Mouse (Mus musculus) layer of hippocampus, postnatal 36 days (tissue): ENCODE data around the gene Prss8. TPM values are rescaled to one million over a fixed set of nuclear protein-coding genes. Genes with fewer than 3 reads are reported as not detected.
"Not testable (repeated sequence)": the region's sequence is repeated elsewhere in the genome, so short reads cannot be mapped to it uniquely, and the experiment has no call there.

ENCODE experiments used
- DNase-seq, 2 experiments: peaks; one replicate each; pipeline ENCODE4 v3.0.0; 2022
- total RNA-seq, 2 experiments: library from RNA; stranded (reverse); gene quantifications; 2 replicates each; pipeline ENCODE4 v1.2.3; 2021

Gene Prss8
- under 1 TPM; 0.68 to 0.80 TPM for total RNA-seq

DNA sequence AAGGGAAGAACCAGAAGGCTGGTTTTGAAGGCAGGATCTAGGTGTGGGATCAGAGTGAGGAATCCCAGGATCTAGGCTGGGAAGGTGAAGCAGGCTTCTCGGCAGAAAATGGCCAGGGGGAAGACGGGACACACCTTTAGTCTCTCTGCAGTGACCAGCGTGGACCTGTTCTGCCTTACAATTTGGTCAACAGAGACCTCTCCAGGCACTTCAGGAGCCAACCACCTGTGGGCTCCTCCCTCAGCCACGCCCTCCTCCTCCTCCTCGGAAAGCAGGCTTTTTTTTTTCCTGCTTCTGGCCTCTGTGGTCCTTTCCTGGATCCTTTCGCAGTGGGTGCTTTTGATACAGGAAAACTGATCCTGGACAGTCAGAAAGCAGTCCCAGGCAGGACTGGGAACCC, at the start of gene Prss8:
Gene Prss8 (minus strand): TSS at position 182 of the 400 bp plus-strand sequence.
- DNase-seq = no peak

DNA sequence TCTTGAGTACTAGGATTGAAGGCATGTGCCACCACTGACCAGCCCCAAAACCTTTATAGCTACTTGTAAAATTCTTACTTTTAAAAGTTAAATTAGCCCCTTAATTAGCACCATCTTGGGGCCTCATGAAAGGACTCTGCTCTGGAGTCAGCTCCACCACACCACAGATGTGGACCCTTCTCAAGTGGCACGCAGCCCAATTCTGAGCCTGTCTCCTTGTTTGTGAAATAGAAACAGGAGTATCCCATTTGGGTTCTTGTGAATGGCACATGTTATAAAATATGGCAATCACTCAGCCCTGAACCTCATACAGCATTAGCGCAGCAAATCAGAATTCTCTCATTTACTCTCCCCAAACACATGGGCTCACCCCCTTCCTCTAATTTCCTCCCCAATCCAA, 49.0 kb upstream of the Prss8 start:
- no peak for DNase-seq

DNA sequence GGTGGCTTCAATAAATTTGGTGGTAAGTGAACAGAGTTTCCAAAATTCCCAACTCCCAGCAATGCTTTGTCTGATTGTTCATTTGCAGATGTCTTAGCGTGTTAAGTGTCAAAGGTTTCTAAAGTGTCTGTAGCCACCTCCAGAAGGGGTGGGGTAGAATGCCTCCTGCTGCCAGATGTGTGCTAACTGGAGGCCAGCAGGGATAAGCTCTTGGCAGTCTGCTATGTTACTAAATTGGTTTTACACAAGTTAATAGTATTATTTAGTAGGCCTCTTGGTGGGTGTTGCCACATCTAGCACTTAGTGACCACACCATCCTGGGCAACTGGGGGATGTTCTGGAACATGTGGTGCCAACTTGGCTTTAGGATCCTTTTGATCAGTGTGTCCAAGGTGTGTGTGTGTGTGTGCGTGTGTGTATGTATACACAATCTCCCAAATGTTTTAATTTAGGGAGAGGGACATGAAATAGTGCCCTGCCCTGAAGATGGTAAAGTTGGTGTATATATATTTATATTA, 44.6 kb upstream of the Prss8 start:
- DNase-seq = no peak

DNA sequence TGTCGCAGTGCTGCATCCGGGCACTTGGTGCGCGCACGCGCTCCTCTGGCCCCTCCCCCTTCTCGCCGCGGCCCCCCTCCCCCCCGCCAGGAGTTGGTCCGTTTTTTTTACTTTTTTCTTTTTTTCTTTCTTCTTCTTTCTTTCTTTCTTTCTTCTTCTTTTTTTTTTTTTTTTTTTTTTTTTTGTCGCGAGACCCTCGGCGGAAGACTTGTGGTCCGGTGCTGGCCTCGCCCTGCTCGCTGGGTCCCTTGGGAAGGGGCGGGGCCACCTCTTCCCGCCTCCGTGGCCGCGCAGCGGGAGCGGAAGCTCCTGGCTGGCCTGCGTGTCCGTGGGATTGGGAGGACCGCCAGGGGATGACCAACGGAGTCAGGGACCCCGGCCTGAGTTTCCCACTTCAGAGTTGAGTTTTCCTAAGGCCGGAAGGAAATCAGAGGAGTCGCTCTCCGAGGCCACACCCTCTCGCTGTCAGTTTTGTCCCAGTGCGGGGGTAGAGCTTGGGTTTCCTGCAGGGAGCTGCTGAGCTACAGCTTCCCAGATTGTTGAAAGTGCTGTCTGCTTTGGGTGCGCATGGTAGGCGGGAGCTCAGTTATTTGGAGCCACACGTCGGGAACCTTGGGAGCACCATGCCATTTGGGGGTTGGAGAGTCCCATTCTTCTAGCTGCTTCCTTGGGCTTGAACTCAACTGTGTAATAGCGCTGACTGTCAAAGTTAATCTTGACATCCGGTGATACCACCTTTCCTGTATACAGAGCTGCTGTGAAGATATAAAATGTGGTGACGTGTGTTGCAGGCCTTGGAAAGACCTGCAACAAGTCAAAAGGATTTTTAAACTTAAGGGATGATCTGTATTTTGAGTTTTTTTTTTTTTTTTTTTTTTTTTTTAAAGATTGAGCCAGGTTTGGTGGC, 38.3 kb upstream of the Prss8 start:
- DNase-seq = peak; percentile 66 to 71

DNA sequence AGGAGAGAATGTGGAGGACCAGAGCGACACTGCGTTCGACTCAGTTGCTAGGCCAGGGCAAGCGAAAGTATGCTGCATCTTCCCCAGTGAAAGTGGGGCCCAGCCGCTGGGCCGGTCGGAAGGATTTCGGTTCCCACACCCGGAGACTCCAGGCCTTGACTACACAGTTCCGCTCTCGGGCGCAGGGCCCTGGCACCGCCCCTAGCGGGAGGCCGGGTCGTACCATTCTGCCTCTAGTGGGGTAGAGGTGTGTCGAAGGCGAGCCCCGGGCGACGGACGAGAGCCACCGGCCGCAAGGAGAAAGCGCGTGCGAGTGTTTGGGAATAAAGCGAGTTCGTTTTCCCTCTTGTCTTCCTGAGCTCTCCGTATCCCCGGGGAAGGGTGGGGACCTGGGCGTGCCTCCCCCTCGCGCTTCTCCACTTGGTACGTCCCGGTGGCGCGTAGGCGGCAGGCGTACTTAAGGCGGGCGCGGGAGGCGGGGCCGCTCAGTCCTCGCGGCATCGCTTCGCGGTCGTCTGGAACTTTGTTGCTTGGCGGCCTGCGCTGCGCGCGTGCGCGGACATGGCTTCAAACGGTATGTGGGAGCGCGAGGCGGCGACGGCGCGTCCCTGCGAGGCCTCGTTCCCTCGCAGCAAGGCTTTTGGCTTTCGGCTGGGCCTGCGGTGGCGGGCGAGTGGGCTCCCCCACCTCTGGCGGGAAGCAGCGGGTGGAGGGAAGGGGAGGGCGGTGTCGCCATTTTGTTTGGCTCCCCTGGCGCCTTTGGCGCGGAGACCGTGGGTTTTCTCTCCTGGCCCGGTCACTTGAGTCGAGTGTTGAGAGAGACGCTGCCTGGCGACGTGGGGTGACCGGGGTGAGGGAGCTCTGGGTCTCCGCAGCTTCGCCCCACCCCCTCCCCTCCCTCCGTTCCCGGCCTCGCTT, 37.4 kb upstream of the Prss8 start, which contains the start of gene Fus:
Gene Fus (plus strand): TSS at position 454 of the 918 bp plus-strand sequence.
- DNase-seq = peak; percentile 95

DNA sequence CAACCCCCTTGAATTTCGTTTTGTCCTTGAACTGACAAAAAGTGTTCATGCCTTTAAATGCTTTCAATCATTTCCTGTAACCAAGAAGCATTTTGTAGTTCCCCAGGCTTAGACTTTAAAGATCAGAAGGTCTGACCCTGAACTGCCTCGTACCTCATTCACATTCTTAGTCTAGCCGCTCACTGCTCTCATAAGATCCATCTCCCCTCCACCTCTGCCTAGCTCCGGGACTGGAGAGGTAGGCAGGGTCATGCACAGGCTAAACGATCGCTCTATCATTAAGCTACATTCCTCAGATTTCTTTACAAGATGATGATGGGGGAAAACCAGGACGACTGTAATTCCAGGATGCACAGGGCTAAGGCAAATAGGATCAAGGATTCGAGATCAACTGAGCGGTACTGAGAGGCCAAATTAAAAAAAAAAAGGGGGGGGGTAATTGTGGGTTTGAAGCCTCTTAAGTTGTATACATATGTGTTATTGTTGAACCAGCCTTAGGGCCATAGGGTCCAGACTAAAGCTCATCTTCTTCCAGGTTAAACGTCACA, 36.5 kb upstream of the Prss8 start:
- DNase-seq = no peak

DNA sequence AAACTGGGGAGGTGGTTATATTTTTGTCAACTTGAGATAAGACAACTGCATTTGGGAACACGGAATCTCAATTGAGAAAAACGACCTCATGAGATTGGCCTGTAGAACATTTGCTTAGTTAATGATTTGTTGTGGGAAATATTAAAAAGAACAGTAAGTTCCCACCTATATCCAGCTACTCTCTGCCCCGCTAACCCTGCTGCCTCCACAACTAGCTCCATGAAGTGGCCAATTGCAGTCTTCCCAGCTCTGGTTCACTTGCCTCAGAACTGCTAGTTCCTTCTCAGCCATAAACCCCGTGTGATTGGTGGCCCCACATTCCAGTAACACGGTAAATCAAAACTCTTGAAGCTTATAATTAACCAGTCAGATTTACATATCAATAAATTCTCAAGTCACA, 29.5 kb upstream of the Prss8 start:
- no peak for DNase-seq

DNA sequence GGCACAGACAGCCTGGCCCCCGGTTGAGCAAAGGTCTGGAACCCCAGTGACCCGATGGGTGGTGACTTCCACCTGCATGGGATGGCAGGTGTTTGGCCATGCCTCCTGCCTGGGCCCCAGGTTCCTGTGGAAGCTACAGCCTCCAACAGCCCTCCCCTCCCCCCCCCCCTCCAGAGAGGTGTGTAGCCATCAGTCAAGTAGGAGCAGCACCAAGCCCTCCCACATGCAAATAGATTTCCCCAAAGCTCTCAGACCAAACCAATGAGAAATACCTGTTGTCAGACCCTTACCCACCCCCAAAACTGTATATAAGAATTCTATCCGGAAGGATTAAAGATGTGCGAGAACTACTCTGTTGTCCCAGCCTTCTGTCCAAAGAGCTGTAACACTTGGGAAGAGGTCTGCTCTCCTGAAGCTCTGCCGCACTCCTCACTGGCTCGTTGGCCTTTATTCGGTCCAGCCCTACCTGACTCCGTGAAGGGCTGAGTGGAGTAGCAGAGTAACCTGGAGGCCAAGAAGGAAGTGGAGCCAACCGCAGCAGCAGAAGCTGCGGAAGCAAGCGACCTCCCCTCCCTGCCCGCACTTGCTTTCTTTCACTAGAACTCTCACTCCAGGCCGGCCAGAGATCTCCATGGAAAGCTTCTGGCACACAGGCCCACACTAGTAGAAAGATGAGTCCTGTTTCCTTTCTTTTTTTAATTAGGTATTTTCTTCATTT, 23.1 kb upstream of the Prss8 start:
- no peak for DNase-seq

DNA sequence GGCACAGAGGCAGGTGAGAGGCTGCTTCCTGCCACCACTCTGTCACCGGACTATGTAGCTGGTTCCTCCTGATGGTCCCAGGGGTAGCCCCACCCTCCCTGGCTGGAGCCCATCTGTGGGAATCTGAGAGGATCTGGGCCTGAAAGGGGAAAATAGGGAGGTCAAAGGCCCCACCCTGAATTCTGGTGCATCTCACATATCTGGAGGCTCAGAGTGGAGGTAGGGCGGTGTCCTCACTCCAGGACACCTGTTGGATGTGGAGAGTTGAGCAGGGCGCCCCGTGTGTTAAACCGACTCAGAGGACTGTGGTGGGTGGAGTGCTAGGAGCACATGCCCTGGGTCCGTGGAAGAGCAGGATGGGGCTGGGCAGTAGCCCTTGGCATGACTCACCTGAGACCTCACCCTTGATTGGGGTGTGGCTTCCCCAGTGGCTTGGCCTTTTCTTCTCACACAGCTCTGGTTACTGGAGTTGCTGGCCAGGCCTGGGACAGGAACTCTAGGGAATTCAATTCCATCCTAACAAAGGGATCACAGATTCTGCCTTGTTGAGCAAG, 16.6 kb upstream of the Prss8 start, which contains the start of gene Prss36:
Gene Prss36 (minus strand): TSS at position 256 of the 554 bp plus-strand sequence.
- no peak for DNase-seq

DNA sequence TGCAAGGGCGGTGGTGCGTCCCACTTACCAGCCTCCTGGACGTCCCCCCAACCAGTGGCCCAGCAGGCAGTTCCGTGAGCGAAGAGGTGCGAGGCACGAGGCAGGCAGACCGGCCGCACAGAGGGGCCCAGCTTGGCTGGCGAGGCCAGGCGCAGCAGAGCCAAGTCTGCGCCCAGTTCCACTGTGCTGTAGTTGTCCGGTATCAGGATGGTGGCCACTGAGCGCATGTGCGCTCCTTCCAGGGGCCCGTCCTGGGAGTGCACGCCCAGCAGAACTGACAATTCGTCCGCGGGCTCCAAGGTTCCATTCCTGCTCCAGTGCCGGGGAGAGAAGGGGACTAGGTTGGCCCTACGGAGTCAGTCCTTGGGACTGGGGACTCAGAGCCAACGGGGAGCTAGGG, 14.7 kb upstream of the Prss8 start:
- DNase-seq = no peak

DNA sequence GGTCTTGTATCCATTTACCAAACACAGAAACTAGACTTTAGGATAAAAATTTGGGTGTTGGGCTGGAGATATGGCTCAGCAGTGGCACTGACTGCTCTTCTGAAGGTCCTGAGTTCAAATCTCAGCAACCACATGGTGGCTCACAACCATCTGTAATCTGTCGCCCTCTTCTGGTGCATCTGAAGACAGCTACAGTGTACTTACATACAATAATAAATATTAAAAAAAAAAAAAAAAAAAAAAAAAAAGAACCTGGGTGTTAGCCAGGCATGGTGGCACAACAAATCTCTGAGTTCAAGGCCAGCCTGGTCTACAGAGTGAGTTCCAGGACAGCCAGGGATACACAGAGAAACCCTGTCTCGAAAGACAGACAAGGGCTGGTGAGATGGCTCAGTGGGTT, 12.2 kb upstream of the Prss8 start:
- DNase-seq = not testable (repeated sequence)

DNA sequence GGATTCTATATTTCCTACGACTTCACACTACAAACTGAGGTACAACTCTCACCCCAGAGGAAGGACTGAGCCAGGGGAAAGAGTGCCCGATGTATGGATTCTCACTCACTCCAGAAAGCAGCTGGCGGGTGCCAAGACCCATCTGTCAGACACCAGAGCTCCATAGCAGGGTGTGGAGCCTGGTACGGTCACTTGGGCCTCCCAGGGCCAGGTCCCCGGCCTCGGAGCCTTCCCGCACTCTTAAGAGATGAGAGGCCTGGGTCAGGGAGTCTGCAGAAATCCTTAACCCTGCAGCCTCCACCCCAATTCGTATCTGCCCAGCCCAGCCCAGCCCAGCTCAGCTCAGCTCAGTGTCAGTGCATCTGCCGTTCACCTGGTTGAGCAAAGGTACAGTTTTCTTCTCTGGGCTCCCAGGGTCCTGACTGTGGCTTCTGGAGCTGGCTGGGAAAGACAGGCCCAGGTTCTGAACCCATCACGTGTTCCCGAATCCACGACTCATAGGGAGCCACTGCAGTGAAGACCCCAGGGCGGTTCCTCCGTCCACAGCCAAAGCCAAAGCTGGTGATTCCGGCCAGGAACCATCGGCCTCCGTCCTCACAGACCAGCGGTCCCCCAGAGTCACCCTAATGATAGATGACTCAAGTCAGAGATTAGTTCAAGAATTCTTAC, 6.4 kb upstream of the Prss8 start:
- no peak for DNase-seq

DNA sequence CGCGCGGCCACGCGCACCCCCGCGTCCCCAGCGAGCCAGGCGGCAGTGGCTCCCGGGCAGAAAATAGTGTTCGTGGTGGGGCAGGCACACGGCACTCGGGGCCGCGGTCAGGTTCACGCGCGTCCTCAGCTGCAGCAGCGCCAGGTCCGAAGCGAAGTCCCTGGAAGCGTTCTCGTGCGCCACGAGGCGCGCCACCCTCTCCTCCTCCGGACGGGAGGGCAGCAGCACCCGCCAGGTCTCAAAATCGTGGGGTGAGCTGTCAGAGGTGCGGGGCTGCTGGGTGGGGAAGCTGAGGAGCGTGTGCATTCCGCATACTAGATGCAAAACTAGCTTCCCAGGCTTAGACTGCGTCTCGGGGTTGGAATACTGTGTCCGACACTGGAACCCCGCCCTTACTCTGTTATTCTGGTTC, 5.8 kb upstream of the Prss8 start:
- DNase-seq = no peak

DNA sequence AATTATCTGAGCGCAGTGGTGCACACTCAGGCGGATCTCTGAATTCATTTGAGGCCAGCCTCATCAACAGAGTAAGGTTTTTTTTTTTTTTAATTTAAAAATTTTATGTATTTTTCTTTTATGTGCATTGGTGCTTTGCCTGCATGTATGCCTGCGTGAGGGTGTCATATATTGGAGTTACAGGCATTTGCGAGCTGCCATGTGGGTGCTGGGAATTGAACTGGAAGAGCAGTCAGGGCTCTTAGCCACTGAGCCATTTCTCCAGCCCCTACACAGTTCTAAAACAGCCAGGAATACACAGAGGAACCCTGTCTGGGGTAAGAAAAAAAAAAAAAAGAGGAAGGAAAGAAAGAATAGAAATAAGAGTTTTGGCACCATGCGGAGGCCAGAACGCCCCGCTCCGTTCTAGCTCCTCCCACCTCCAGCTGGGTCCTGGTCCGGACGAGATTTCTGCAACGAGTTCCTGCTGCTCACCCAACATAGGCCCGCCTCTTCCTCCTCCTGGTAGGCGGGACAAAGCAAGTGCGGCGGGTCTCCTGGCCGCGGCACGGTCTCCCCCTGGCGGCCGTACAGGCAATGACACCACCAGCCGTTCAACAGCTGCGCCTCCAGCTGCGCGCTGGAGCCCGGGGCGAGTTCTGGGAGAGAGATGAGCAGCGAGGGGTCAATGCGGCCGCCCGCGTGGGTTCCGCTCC, 5.3 kb upstream of the Prss8 start:
- DNase-seq = peak; percentile 92 to 95

DNA sequence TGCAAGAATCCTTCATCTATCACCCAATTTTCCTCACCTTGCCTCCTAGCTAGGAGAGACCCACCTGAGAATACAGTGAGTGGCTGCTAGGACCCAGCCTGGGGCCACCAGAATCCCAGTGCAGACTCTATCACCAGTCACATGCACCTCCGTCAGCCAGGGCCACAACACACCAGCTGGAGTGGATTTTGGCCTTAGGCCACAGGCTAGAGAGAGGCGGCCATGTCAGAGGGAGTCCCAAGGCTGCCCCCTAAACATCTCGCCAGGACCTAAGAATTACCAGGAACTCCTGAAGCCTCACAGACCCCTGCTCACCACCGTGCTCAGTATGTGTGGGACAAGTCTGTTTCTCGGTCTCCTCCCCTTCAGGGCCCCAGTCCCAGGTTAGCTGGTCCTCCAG, 4.2 kb upstream of the Prss8 start:
- DNase-seq = no peak

DNA sequence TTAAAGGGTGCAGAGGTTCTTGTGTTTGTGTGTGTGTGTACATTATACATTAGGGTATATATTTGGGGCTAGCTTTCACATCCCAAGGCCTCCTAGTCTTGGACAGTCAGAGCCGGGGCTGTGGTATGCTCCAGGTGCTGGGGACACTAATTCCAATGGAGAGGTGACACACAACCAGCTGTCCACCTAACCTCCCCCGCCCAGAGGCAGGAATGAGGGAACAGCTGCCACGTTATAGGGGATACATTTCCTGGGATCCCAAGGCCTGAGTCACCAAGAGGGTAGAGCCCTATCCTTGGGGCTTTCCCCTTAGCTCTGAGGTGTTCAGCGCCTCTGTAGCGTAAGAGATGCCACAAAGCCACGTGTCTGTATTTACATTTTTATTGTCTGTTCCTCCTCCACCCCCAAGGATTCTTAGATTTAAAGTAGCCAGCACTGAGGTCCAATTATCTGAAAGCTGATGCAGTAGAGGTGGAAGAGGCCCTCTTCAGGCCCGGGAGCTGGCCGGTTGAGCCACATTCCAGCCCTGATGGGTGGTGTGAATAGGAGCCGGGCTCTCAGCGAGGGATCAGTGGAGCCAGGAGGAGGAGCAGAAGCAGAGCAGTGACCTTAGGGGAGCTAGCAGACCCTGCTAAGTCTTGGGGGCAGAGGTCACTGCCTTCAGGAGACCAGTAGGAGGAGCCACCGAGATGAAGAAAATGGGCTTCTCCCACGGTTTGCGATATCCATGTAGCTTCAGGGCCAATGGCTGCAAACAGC, 2.5 kb upstream of the Prss8 start:
- no peak for DNase-seq

DNA sequence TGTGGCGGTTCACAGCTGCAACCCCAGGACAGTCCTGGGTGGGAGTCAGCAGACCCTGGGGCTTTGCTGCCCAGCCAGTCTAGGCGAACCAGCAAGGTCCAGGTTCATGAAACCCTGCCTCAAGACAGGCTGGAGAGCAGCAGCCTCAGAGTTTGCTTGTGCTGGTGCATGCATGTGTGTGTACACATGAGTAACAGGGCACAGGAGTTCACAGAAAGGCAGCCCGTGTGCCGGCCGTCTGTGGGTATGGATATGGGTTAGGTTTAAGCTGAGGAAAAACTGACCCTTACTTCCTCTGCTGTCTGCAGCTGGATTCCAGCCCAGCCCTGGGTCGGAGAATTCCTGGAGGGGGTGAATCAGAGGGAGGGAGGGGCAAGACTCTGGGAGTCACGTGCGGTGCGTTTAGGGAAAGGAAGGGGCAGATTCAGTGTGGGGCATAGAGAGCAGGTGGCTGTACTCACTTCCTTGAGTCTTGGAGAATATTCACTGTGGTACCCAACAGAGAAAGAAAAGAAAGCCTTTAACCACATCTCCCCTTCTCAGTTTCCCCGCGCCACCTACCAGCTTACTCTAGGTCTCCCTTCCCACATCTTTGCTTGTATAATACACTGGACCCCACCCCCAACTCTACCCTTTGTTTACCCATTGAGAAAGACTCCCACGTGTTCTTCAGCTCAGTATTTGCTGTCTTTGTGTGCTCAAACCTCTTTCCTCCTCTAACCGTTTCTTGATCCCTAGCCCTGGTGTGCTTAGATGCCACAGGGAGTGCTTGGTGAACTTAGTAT, 1.6 kb upstream of the Prss8 start:
- DNase-seq = no peak

DNA sequence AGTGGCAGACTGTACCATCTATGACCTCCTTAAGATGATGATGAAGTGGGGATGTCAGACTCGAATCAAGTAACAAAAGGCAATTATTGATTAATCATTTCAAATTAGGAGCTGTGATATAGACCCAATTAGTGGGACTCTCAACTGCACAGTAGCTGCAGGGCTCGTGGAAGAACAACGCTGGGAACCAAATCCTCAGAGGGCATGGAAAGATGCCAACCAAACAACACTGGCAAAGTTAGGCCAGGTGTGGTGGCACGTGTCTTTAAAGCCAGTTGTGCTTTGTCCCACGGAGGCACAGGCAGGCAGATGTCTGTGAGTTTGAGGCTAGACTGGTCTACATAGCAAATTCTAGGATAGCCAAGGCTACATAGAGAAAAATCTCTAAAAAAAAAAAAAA, 732 bp upstream of the Prss8 start:
- DNase-seq = no peak

DNA sequence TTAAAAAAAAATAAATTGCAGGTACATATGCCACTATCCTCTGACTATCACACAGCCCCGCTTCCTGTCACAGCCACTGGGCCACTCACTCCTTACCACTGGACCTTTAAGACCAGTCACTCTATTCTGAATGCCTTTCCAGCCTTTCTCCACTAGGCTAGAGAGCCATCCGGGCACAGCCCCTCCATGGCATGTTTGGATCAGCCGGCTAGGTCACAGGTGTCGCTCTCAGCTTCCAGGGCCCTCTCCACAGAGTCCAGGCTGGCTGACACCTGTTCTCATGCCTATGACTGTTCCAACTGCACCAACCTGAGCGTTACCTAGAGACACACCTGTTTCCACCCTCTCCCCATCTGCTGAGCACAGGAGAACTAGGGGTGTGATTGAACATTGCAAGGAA, 1.3 kb downstream of the Prss8 start:
- no peak for DNase-seq
